8 mouse cellular contexts compared by ENCODE assay signal in genomic region chr9:59036732-59037341, GRCm38 (mm10). TPM values are rescaled to one million over a fixed set of nuclear protein-coding genes. Genes with fewer than 3 reads are reported as not detected.
A peak's percentile ranks its signal among the peaks of the same experiment; 100 is the strongest.
DNase-seq lines count a peak whose midpoint lies in the region; ATAC-seq and TF ChIP-seq lines count a peak whose summit lies in the region.

No protein-coding gene starts in this region.

- H3K4me3 ChIP-seq in kidney, embryonic 14.5 days (ENCODE audit: low read length) = peak overlapping the region; percentile 94
- H3K4me3 ChIP-seq in heart, postnatal 0 days (ENCODE audit: low read depth, low read length) = peak overlapping the region; percentile 99
- peak overlapping the region; percentile 63 for H3K4me3 ChIP-seq in liver, embryonic 13.5 days (replicated peaks)
- peak overlapping the region; percentile 97 for H3K4me3 ChIP-seq in stomach, embryonic 14.5 days (ENCODE audit: low read depth, low read length)

- TF ChIP-seq EP300 in heart, postnatal 0 days (IDR thresholded peaks at IDR 0.05; ENCODE audit: low read depth) = peak; percentile 19; the same call in 1 of the 2 replicates

- ATAC-seq in kidney, embryonic 14.5 days (ENCODE audit: low FRiP score, low TSS enrichment) = peak; percentile 70; the same call in 1 of the 2 replicates
- peak; percentile 36; the same call in 1 of the 2 replicates for ATAC-seq in common myeloid progenitor, adult 5-6 weeks (replicated peaks; ENCODE audit: low read depth, poor library complexity, severe bottlenecking)
- ATAC-seq in heart, postnatal 0 days (ENCODE audit: insufficient read depth, low read depth) = peak; percentile 25
- peak; percentile 59 for ATAC-seq in liver, embryonic 13.5 days (ENCODE audit: low read depth)
- peak; percentile 28; the same call in 1 of the 2 replicates for ATAC-seq in stomach, embryonic 14.5 days (ENCODE audit: insufficient number of reproducible peaks, insufficient read depth, low FRiP score, low read depth)

- peak overlapping the region; percentile 49 for H3K4me2 ChIP-seq in kidney, embryonic 14.5 days (replicated peaks; ENCODE audit: low read depth, low read length)
- H3K4me2 ChIP-seq in heart, postnatal 0 days (ENCODE audit: low read depth, low read length) = peak overlapping the region; percentile 67
- peak overlapping the region; percentile 68 for H3K4me2 ChIP-seq in liver, embryonic 13.5 days
- peak overlapping the region; percentile 79 for H3K4me2 ChIP-seq in stomach, embryonic 14.5 days (replicated peaks; ENCODE audit: low read depth, low read length)

- peak overlapping the region; percentile 93 for H3K9ac ChIP-seq in kidney, embryonic 14.5 days (ENCODE audit: low read depth, low read length)
- peak overlapping the region; percentile 96 for H3K9ac ChIP-seq in heart, postnatal 0 days (replicated peaks; ENCODE audit: low read depth, low read length)
- peak overlapping the region; percentile 63 for H3K9ac ChIP-seq in liver, embryonic 13.5 days
- peak overlapping the region; percentile 96 for H3K9ac ChIP-seq in stomach, embryonic 14.5 days (replicated peaks; ENCODE audit: low read depth, low read length)

- WGBS in kidney, embryonic 14.5 days = under 1% methylated on average over 55 of the region's 56 CpGs
- WGBS in heart, postnatal 0 days = under 1% methylated on average over 52 of the region's 56 CpGs
- WGBS in liver, embryonic 13.5 days (ENCODE audit: insufficient replicate concordance) = 1% methylated on average over 56 of the region's 56 CpGs
- under 1% methylated on average over 56 of the region's 56 CpGs for WGBS in stomach, embryonic 14.5 days

- peak overlapping the region; percentile 99 for H3K27ac ChIP-seq in kidney, embryonic 14.5 days (ENCODE audit: low read depth, low read length)
- H3K27ac ChIP-seq in heart, postnatal 0 days (ENCODE audit: low read depth) = peak overlapping the region; percentile 99
- H3K27ac ChIP-seq in liver, embryonic 13.5 days = peak overlapping the region; percentile 69
- H3K27ac ChIP-seq in stomach, embryonic 14.5 days (ENCODE audit: low read length) = peak overlapping the region; percentile 100

- no peak for DNase-seq in kidney, adult 9 months
- DNase-seq in ES-CJ7 (ENCODE audit: low read depth, low spot score) = peak; percentile 42
- no peak for DNase-seq in heart, postnatal 0 days (ENCODE audit: low spot score)
- no peak for DNase-seq in liver, embryonic 13.5 days
- no peak for DNase-seq in left cerebral cortex, adult 9 months (ENCODE audit: low spot score in 2 of 2)

- H3K9me3 ChIP-seq in kidney, embryonic 14.5 days (ENCODE audit: control insufficient read depth, low read length) = no peaks in the 10 kb centered on the region
- H3K9me3 ChIP-seq in heart, postnatal 0 days (replicated peaks; ENCODE audit: control insufficient read depth, low read length) = no peaks in the 10 kb centered on the region
- H3K9me3 ChIP-seq in liver, embryonic 13.5 days (replicated peaks) = no peaks in the 10 kb centered on the region
- no peaks in the 10 kb centered on the region for H3K9me3 ChIP-seq in stomach, embryonic 14.5 days (ENCODE audit: control insufficient read depth, low read depth, low read length)

- peaks cover 13% of the 10 kb centered on the region; the same call in 1 of the 2 replicates for H3K4me1 ChIP-seq in kidney, embryonic 14.5 days (ENCODE audit: control insufficient read depth, insufficient read depth, low read length)
- H3K4me1 ChIP-seq in heart, postnatal 0 days (ENCODE audit: control insufficient read depth, insufficient read depth) = peaks cover 18% of the 10 kb centered on the region
- peaks cover 4% of the 10 kb centered on the region; the same call in 1 of the 2 replicates for H3K4me1 ChIP-seq in liver, embryonic 13.5 days (replicated peaks)
- H3K4me1 ChIP-seq in stomach, embryonic 14.5 days (ENCODE audit: control insufficient read depth, insufficient read depth, low read length) = peaks cover 10% of the 10 kb centered on the region

- H3K36me3 ChIP-seq in kidney, embryonic 14.5 days (ENCODE audit: control insufficient read depth, insufficient read depth, low read length) = no peaks in the 10 kb centered on the region
- H3K36me3 ChIP-seq in heart, postnatal 0 days (replicated peaks; ENCODE audit: control insufficient read depth, insufficient read depth, low read length) = no peaks in the 10 kb centered on the region
- no peaks in the 10 kb centered on the region for H3K36me3 ChIP-seq in liver, embryonic 13.5 days
- no peaks in the 10 kb centered on the region for H3K36me3 ChIP-seq in stomach, embryonic 14.5 days (ENCODE audit: control insufficient read depth, insufficient read depth, low read length)

- no peak for TF ChIP-seq CTCF in heart, postnatal 0 days (IDR thresholded peaks at IDR 0.05; ENCODE audit: low read depth)

- H3K27me3 ChIP-seq in kidney, embryonic 14.5 days (ENCODE audit: control insufficient read depth, insufficient read depth, low read length) = no peaks in the 10 kb centered on the region
- no peaks in the 10 kb centered on the region for H3K27me3 ChIP-seq in heart, postnatal 0 days (ENCODE audit: control insufficient read depth, insufficient read depth, low read length)
- peaks cover 69% of the 10 kb centered on the region for H3K27me3 ChIP-seq in liver, embryonic 13.5 days
- H3K27me3 ChIP-seq in stomach, embryonic 14.5 days (ENCODE audit: control insufficient read depth, insufficient read depth, low read length) = no peaks in the 10 kb centered on the region

RNA-seq across cellular contexts. Expression of gene Neo1, which starts 0.6 kb away (rescaled TPM):
- 26.4 and 49.6 TPM in 2 replicates for polyA plus RNA-seq in kidney, embryonic 14.5 days (2014; fragmentation: Nextera tagmentation; extraction: Ambion mirVana)
- total RNA-seq in common myeloid progenitor, adult 5-6 weeks (2017) = 0.14 and 0.15 TPM in 2 replicates
- total RNA-seq in heart, postnatal 0 days (2014; rRNA removed; ENCODE audit: low replicate concordance) = 62.6 and 79.7 TPM in 2 replicates
- polyA plus RNA-seq in heart, postnatal 0 days (2015; fragmentation: Nextera tagmentation; extraction: Ambion mirVana) = 16.5 and 18.5 TPM in 2 replicates
- polyA plus RNA-seq in liver, embryonic 13.5 days (2015; fragmentation: Nextera tagmentation; extraction: Ambion mirVana) = 1.5 and 2.4 TPM in 2 replicates
- polyA plus RNA-seq in stomach, embryonic 14.5 days (2014; fragmentation: Nextera tagmentation; extraction: Ambion mirVana) = 53.3 and 54.6 TPM in 2 replicates
